Mouse (Mus musculus): ENCODE measurements around the gene C1d.
"Not testable (repeated sequence)": the region's sequence is repeated elsewhere in the genome, so short reads cannot be mapped to it uniquely, and the experiment has no call there.

C1d gene

GRCm38 (mm10) chr11:17257443-17257842, at the start of gene C1d:
Gene C1d, plus strand, starts transcription at chr11:17257579.
- in situ Hi-C loops (cut with MboI; ENCODE audit: unreplicated experiment in 2 of 2): no loop called here

GRCm38 (mm10) chr11:17211258-17212140, 45.9 kb upstream of the C1d start, which contains the start of gene Pno1:
Gene Pno1, minus strand, starts transcription at chr11:17211568.
- in situ Hi-C loops (cut with MboI; ENCODE audit: unreplicated experiment in 2 of 2): loop anchor here in 1 of 2 experiments (5.0 to 25.0 kb wide), 2 partner anchors 49 to 249 kb away; partner anchors contain the start of gene Fbxo48

- in situ Hi-C loops (cut with MboI; ENCODE audit: unreplicated experiment in 2 of 2): loop anchor here in 1 of 2 experiments (5.0 to 25.0 kb wide), 2 partner anchors 50 to 250 kb away; partner anchors contain the start of gene Fbxo48
These were observed 45.3 kb upstream of the C1d start for GRCm38 (mm10) chr11:17212141-17212495.

- in situ Hi-C loops (cut with MboI; ENCODE audit: unreplicated experiment in 2 of 2): loop anchor here in 1 of 2 experiments (5.0 to 25.0 kb wide), 2 partner anchors 51 to 251 kb away; partner anchors contain the start of gene Fbxo48
These were observed 44.4 kb upstream of the C1d start for GRCm38 (mm10) chr11:17212903-17213509.

GRCm38 (mm10) chr11:17215475-17215874, 41.9 kb upstream of the C1d start:
- in situ Hi-C loops (cut with MboI; ENCODE audit: unreplicated experiment in 2 of 2): loop anchor here in 1 of 2 experiments (25.0 kb wide), 1 partner anchor 253 kb away; the partner anchor contains the start of gene Fbxo48

GRCm38 (mm10) chr11:17221126-17221525, 36.3 kb upstream of the C1d start:
- in situ Hi-C loops (cut with MboI; ENCODE audit: unreplicated experiment in 2 of 2): loop anchor here in 1 of 2 experiments (25.0 kb wide), 1 partner anchor 259 kb away; the partner anchor contains the start of gene Fbxo48

GRCm38 (mm10) chr11:17232792-17233191, 24.6 kb upstream of the C1d start:
- in situ Hi-C loops (cut with MboI; ENCODE audit: unreplicated experiment in 2 of 2): no loop called here

GRCm38 (mm10) chr11:17236449-17237037, 20.8 kb upstream of the C1d start:
- in situ Hi-C loops (cut with MboI; ENCODE audit: unreplicated experiment in 2 of 2): no loop called here

- in situ Hi-C loops (cut with MboI; ENCODE audit: unreplicated experiment in 2 of 2): not testable (repeated sequence)
These were observed 18.8 kb upstream of the C1d start for GRCm38 (mm10) chr11:17238598-17238997.

- in situ Hi-C loops (cut with MboI; ENCODE audit: unreplicated experiment in 2 of 2): no loop called here
These were observed 8.7 kb upstream of the C1d start for GRCm38 (mm10) chr11:17248715-17249114.

GRCm38 (mm10) chr11:17256813-17257365, 490 bp upstream of the C1d start:
- in situ Hi-C loops (cut with MboI; ENCODE audit: unreplicated experiment in 2 of 2): no loop called here

GRCm38 (mm10) chr11:17257861-17258260, 482 bp downstream of the C1d start:
- in situ Hi-C loops (cut with MboI; ENCODE audit: unreplicated experiment in 2 of 2): no loop called here

GRCm38 (mm10) chr11:17267176-17267575, 9.8 kb downstream of the C1d start:
- in situ Hi-C loops (cut with MboI; ENCODE audit: unreplicated experiment in 2 of 2): no loop called here

- in situ Hi-C loops (cut with MboI; ENCODE audit: unreplicated experiment in 2 of 2): no loop called here
These were observed 11.4 kb downstream of the C1d start for GRCm38 (mm10) chr11:17268801-17269200.

GRCm38 (mm10) chr11:17279959-17280358, 22.6 kb downstream of the C1d start:
- in situ Hi-C loops (cut with MboI; ENCODE audit: unreplicated experiment in 2 of 2): loop anchor here in 1 of 2 experiments (10.0 kb wide), 1 partner anchor 755 kb away; no protein-coding TSS in a partner anchor

GRCm38 (mm10) chr11:17284055-17284454, 26.7 kb downstream of the C1d start:
- in situ Hi-C loops (cut with MboI; ENCODE audit: unreplicated experiment in 2 of 2): loop anchor here in 1 of 2 experiments (10.0 kb wide), 1 partner anchor 759 kb away; no protein-coding TSS in a partner anchor

GRCm38 (mm10) chr11:17288884-17289283, 31.5 kb downstream of the C1d start:
- in situ Hi-C loops (cut with MboI; ENCODE audit: unreplicated experiment in 2 of 2): loop anchor here in 1 of 2 experiments (10.0 kb wide), 1 partner anchor 764 kb away; no protein-coding TSS in a partner anchor

- in situ Hi-C loops (cut with MboI; ENCODE audit: unreplicated experiment in 2 of 2): no loop called here
These were observed 48.9 kb downstream of the C1d start for GRCm38 (mm10) chr11:17306007-17306891.

GRCm38 (mm10) chr11:17307457-17307856, 50.1 kb downstream of the C1d start:
- in situ Hi-C loops (cut with MboI; ENCODE audit: unreplicated experiment in 2 of 2): no loop called here

Measured in v-Abl transformed pro-B cells (cell line).